Mouse (Mus musculus) small intestine, adult 2 months (tissue): ENCODE measurements around the gene Uap1. TPM values are rescaled to one million over a fixed set of nuclear protein-coding genes. Genes with fewer than 3 reads are reported as not detected.

Experiments
- H3K27ac ChIP-seq: fragments of 200-500 bp; 2 replicates; pipeline ENCODE4 v1.5.1; 2012; ENCODE audit warnings: low read depth, low read length, control low read depth, inconsistent platforms; ENCODE audit not compliant: insufficient read depth
- H3K27me3 ChIP-seq: fragments of 200-500 bp; 2 replicates; pipeline ENCODE4 v1.6.1; 2012; ENCODE audit warnings: mild to moderate bottlenecking, moderate library complexity, low read length, inconsistent platforms; ENCODE audit not compliant: control insufficient read depth, insufficient read depth
- H3K36me3 ChIP-seq: fragments of 200-500 bp; 2 replicates; pipeline ENCODE4 v1.6.1; 2012; ENCODE audit warnings: mild to moderate bottlenecking, low read length, control low read depth, inconsistent platforms; ENCODE audit not compliant: control insufficient read depth, insufficient read depth
- H3K4me1 ChIP-seq: fragments of 200-500 bp; 2 replicates; pipeline ENCODE4 v1.6.1; 2012; ENCODE audit warnings: low read length, inconsistent platforms, mixed read lengths; ENCODE audit not compliant: control insufficient read depth, insufficient read depth, insufficient read length
- H3K4me3 ChIP-seq: fragments of 200-500 bp; 2 replicates; pipeline ENCODE4 v1.5.1; 2012; ENCODE audit warnings: low read depth, mild to moderate bottlenecking, control low read depth, inconsistent platforms, low read length, moderate library complexity
- CTCF ChIP-seq: fragments of 200-500 bp; IDR thresholded peaks from 2 replicates; pipeline ENCODE4 v1.5.1; 2012; ENCODE audit warnings: low read depth, mild to moderate bottlenecking, control low read depth, inconsistent platforms, low read length, moderate library complexity, mixed read lengths; ENCODE audit not compliant: insufficient replicate concordance, insufficient read length; ENCODE audit errors: extremely low read depth
- POLR2A ChIP-seq: fragments of 200-500 bp; IDR thresholded peaks from 2 replicates; pipeline ENCODE4 v1.6.1; 2012; ENCODE audit warnings: low read depth, mild to moderate bottlenecking, control low read depth, inconsistent platforms, low read length, moderate library complexity
- WGBS: fragments of 180-500 bp; shearing (Covaris S2); methylation state at CpG from one replicate; pipeline ENCODE4 v1.1.7; 2018; 5-methylcytosine and 5-hydroxymethylcytosine counted together
- polyA plus RNA-seq: library from polyadenylated mRNA; depleted of rRNA; stranded (reverse); fragments of >200 nt; gene quantifications from 2 replicates; pipeline ENCODE4 v1.2.3, GENCODE M21; 2012

The Uap1 gene
- polyA plus RNA-seq, 1 experiment = 15.1 TPM

- Histone ChIP-seq H3K27ac (no peak overlapping the region), H3K4me1 (peaks cover 10% of the 10 kb centered on the region; the same call in 1 of the 2 replicates), H3K36me3 (peaks cover 25% of the 10 kb centered on the region), H3K4me3 (no peak overlapping the region), H3K27me3 (no peaks in the 10 kb centered on the region)
- 56% methylated on average over 6 of the region's 6 CpGs for WGBS
- TF ChIP-seq CTCF (no peak), POLR2A (no peak)
Measured at GRCm38 (mm10) chr1:170167781-170168180, 7.0 kb downstream of the Uap1 start.

DNA sequence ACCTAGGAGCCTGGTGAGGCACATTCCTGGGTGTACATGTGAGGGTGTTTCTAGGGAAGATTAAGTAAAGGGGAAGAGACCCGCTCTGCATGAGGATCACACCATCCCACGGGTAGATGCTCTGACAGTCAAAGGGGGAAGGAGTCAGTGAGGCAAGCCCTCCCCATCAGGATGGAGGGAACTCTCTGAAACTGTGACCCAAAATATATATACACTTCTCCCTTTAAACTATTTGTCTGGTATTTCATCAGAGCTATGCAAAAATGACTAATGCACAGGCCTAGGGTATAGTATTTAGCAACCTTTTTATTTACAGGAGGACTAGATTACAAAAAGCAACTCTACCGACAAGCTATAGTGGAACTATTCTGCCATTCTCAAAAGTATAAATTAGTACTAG lies 9.8 kb downstream of the Uap1 start:
- Histone ChIP-seq H3K4me1 (peaks cover 23% of the 10 kb centered on the region; the same call in 1 of the 2 replicates), H3K36me3 (peaks cover 35% of the 10 kb centered on the region), H3K4me3 (no peak overlapping the region), H3K27ac (no peak overlapping the region; the same call in 1 of the 2 replicates), H3K27me3 (no peaks in the 10 kb centered on the region)
- 84% methylated on average over 3 of the region's 3 CpGs for WGBS
- no peak for TF ChIP-seq CTCF
- TF ChIP-seq POLR2A = no peak

- H3K27me3 ChIP-seq = no peaks in the 10 kb centered on the region
- no peak overlapping the region for H3K4me3 ChIP-seq
- H3K4me1 ChIP-seq = peaks cover 23% of the 10 kb centered on the region; the same call in 1 of the 2 replicates
- peak overlapping the region; percentile 79 for H3K27ac ChIP-seq
- 15% methylated on average over 2 of the region's 2 CpGs for WGBS
- H3K36me3 ChIP-seq = peaks cover 37% of the 10 kb centered on the region
- no peak for TF ChIP-seq CTCF
- no peak for TF ChIP-seq POLR2A
Measured at GRCm38 (mm10) chr1:170164053-170164614, 10.6 kb downstream of the Uap1 start.

DNA sequence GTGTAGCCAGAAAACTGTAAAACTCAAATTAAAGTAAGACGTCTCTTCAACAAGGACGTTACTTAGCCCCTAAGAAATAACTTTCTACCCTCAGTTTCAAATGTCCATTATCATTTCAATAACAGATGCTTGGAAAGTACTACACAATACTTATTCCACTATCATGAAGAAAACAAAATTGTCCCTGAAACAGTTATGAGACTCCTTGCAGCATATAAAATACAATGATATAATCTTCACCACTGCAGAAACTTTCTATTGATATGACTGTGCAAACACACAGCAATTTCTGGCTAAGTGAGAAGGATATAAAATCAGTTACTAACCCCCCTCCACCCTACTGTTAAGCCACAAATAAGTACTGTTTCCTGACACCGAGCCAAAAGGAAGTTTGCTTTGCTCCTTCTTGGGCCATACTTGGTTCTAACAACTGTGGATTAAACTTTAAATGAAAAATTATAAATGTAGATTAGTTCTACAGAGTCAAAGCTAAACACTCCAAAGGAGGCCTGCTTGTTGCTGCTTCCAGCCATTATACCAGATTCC lies 11.3 kb downstream of the Uap1 start:
- Histone ChIP-seq H3K4me3 (no peak overlapping the region), H3K27ac (peak overlapping the region; percentile 79)
- TF ChIP-seq POLR2A (no peak), CTCF (no peak)

DNA sequence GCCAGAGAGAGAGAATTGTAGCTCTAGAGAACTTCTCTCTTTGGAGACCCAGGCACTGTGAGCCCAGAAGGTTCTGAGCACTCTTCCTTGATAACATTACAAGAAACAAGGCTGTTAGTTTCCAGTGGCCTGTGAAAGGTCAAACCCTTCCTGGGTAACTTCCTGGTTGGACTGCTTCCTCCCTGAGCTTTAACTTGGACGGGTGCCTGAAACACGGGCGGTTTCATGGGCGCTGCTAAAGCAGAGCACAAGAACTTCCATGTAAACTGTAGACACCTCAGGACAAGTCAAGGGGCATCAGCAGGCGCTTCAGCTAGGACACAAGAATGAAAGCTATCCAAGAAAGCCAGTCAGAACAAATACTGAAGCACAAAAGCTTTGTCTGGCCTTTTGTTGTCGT lies 12.9 kb downstream of the Uap1 start:
- Histone ChIP-seq H3K27ac (peak overlapping the region; percentile 23), H3K36me3 (peaks cover 52% of the 10 kb centered on the region), H3K4me1 (peaks cover 22% of the 10 kb centered on the region; the same call in 1 of the 2 replicates), H3K4me3 (no peak overlapping the region), H3K27me3 (no peaks in the 10 kb centered on the region)
- WGBS = 16% methylated on average over 6 of the region's 6 CpGs
- TF ChIP-seq POLR2A = no peak
- TF ChIP-seq CTCF = no peak

More for the DNA sequence above, 11.3 kb downstream of the Uap1 start:
- H3K4me1 ChIP-seq = peaks cover 23% of the 10 kb centered on the region; the same call in 1 of the 2 replicates
- no peaks in the 10 kb centered on the region for H3K27me3 ChIP-seq
- WGBS = 24% methylated on average over 3 of the region's 3 CpGs
- H3K36me3 ChIP-seq = peaks cover 43% of the 10 kb centered on the region

GRCm38 (mm10) chr1:170160397-170160938 lies 14.3 kb downstream of the Uap1 start:
- no peaks in the 10 kb centered on the region for H3K27me3 ChIP-seq
- peaks cover 20% of the 10 kb centered on the region; the same call in 1 of the 2 replicates for H3K4me1 ChIP-seq
- no peak overlapping the region for H3K4me3 ChIP-seq
- H3K36me3 ChIP-seq = peaks cover 49% of the 10 kb centered on the region
- 66% methylated on average over 3 of the region's 3 CpGs for WGBS
- no peak overlapping the region for H3K27ac ChIP-seq
- TF ChIP-seq POLR2A (no peak), CTCF (no peak)

DNA sequence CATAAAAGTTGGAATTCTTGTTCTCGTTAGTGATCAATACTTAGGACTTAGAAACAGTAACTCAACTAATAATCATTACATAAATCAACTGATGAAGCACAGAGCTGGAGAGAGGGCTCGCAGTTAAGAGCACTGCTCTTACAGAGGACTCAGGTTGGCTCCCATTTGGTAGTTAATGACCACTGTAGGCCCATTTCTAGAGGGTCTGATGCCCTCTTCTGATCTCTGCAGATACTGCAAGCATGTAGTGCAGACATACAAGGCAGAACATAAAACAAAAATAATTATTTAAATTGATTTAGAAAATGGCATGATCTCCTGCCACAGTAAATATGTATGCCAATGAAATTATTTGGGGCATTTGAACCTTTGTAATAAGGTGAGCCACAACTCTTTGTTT lies 15.1 kb downstream of the Uap1 start:
- peaks cover 20% of the 10 kb centered on the region; the same call in 1 of the 2 replicates for H3K4me1 ChIP-seq
- H3K4me3 ChIP-seq = no peak overlapping the region
- no peak overlapping the region for H3K27ac ChIP-seq
- TF ChIP-seq POLR2A (no peak), CTCF (no peak)
- peaks cover 48% of the 10 kb centered on the region for H3K36me3 ChIP-seq
- no peaks in the 10 kb centered on the region for H3K27me3 ChIP-seq
- WGBS = 96% methylated on average over 2 of the region's 2 CpGs
